Mouse (Mus musculus): ENCODE measurements around the gene Bcl2. TPM values are rescaled to one million over a fixed set of nuclear protein-coding genes. Genes with fewer than 3 reads are reported as not detected.

Gene Bcl2
- polyA plus RNA-seq, 1 experiment: 6.7 TPM

- DNase-seq (ENCODE audit: extremely low spot score in 1 of 2, low spot score in 1 of 2): peak in 1 of 2 experiments; percentile 31
Measured at GRCm38 (mm10) chr1:106629931-106630682, 84.0 kb downstream of the Bcl2 start.

DNA sequence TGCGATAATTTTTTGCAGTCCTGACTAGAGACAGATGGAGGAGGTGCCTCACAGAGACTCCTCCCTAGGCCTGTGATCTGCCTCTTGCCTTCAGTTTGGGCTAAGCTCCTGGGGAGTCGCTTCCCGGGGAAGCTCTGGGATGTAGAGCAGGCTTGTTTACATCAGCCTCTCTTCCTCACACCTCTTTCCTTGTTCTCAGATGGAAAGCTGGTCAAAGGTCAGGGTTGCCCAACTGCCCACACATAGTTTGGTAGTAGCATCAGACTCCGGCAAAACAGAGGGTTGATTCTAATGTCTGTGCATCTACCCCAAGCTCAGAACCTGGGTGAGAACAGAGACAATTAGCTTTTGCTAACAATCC, 84.6 kb downstream of the Bcl2 start:
- no peak for DNase-seq (ENCODE audit: extremely low spot score in 1 of 2, low spot score in 1 of 2)

- peak in 1 of 2 experiments; percentile 35 for DNase-seq (ENCODE audit: extremely low spot score in 1 of 2, low spot score in 1 of 2)
Measured at GRCm38 (mm10) chr1:106628718-106629469, 85.2 kb downstream of the Bcl2 start.

- no peak for DNase-seq (ENCODE audit: extremely low spot score in 1 of 2, low spot score in 1 of 2)
Measured at GRCm38 (mm10) chr1:106628279-106628678, 85.8 kb downstream of the Bcl2 start.

GRCm38 (mm10) chr1:106627241-106627640, 86.8 kb downstream of the Bcl2 start:
- peak in 1 of 2 experiments; percentile 23 for DNase-seq (ENCODE audit: extremely low spot score in 1 of 2, low spot score in 1 of 2)

GRCm38 (mm10) chr1:106620174-106620931, 93.7 kb downstream of the Bcl2 start:
- no peak for DNase-seq (ENCODE audit: extremely low spot score in 1 of 2, low spot score in 1 of 2)

DNA sequence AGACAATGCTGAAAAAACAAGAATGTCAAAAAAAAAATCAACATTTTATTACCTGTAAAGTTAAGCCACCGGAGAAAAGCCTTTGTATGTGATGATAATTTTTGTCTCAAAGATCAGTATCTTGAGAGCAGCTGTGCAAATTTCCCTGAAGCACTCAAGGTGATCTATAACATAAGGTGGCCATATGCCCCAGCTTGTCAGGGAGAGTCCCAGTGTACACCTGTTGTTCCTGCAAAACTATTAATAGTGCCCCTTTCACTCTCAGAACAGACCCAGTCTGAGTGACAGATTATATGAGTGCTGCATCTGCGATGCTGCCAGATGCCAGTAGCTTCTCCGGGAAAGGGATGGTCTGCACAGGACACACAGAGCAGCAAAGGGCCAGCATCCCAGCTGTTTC, 95.3 kb downstream of the Bcl2 start:
- no peak for DNase-seq (ENCODE audit: extremely low spot score in 1 of 2, low spot score in 1 of 2)

DNA sequence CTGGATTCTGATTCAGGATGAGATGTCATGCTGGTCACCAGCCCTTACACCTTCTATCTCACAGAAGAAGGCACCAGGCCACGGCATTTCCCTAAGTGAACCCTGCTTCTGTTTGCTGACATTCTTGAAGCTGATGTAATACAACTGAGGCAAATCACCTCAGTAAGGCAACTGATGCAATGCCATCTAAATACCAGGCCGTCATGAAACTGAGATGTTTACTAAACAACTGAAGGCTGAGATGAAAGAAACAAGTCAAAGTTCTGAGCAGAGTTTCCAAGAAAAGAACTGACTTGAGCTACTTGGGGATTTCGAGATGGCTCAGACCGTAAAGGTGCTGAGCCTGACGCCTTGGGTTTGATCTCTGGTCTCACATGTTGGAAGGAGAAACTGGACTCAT, 97.1 kb downstream of the Bcl2 start:
- DNase-seq (ENCODE audit: extremely low spot score in 1 of 2, low spot score in 1 of 2): no peak

DNA sequence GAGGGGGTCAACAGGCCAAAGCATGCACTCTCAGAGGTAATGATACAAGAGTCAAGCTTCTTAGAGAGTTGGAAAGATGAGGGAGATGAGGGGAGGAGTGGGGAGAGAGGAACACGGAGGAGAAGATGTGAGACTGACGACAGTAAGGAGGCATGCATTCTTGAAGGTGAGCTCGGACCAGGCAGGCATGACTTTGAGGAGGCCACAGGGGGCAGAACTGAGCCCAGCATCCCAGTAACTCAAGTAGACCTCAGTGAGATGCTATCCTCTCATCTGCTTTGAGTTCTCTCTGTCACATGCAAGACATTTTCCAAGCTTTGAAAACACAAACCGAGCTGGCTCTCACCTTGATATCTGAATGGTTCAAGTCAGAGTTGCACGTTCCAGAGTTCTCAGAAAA, 100.7 kb downstream of the Bcl2 start:
- no peak for DNase-seq (ENCODE audit: extremely low spot score in 1 of 2, low spot score in 1 of 2)

- no peak for DNase-seq (ENCODE audit: extremely low spot score in 1 of 2, low spot score in 1 of 2)
Measured at GRCm38 (mm10) chr1:106612166-106613031, 101.7 kb downstream of the Bcl2 start.

- DNase-seq (ENCODE audit: extremely low spot score in 1 of 2, low spot score in 1 of 2): no peak
Measured at GRCm38 (mm10) chr1:106611246-106611645, 102.8 kb downstream of the Bcl2 start.

- DNase-seq (ENCODE audit: extremely low spot score in 1 of 2, low spot score in 1 of 2): no peak
Measured at GRCm38 (mm10) chr1:106608098-106608778, 105.8 kb downstream of the Bcl2 start.

GRCm38 (mm10) chr1:106606951-106607350, 107.1 kb downstream of the Bcl2 start:
- no peak for DNase-seq (ENCODE audit: extremely low spot score in 1 of 2, low spot score in 1 of 2)

DNA sequence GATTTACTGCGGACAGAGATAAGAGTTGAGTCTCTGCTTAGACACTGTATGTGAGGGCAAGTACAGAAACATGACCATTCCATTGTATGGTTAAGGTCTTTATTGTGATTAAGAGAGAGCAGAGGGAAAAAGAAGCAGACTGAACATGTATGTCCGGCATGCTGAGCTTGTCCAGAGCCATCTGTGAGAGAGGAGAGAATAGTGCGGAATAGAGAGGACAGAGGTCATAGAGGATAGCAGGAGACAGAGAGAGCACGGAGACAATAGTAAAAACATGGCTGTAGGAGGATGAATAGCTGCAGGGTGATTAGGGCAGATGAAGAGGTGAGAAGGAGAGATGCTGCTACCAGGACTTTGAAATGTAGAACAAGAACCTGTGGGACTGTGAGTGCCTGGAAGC, 110.7 kb downstream of the Bcl2 start:
- no peak for DNase-seq (ENCODE audit: extremely low spot score in 1 of 2, low spot score in 1 of 2)

- DNase-seq (ENCODE audit: extremely low spot score in 1 of 2, low spot score in 1 of 2): no peak
Measured at GRCm38 (mm10) chr1:106602941-106603340, 111.1 kb downstream of the Bcl2 start.

- no peak for DNase-seq (ENCODE audit: extremely low spot score in 1 of 2, low spot score in 1 of 2)
Measured at GRCm38 (mm10) chr1:106602536-106602935, 111.5 kb downstream of the Bcl2 start.

- no peak for DNase-seq (ENCODE audit: extremely low spot score in 1 of 2, low spot score in 1 of 2)
Measured at GRCm38 (mm10) chr1:106601247-106601646, 112.8 kb downstream of the Bcl2 start.

GRCm38 (mm10) chr1:106600841-106601240, 113.2 kb downstream of the Bcl2 start:
- no peak for DNase-seq (ENCODE audit: extremely low spot score in 1 of 2, low spot score in 1 of 2)

DNA sequence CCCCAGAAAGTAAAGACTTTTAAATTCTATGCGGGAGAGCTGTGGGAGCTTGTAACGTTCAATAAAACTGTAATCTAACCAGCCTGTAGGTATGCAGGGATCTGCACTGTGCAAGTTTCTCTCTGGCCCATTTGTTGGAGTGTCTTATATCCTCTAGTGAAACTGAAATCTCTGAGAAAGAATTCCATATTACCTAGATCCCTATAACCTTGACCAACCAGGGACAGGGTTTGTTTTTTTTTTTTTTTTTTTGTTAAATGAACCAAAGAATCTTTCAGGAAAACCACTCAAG, 115.8 kb downstream of the Bcl2 start:
- no peak for DNase-seq (ENCODE audit: extremely low spot score in 1 of 2, low spot score in 1 of 2)

Data from frontal cortex, adult 2 months (tissue).